Mouse (Mus musculus): ENCODE results near the gene Klrb1a. TPM values are rescaled to one million over a fixed set of nuclear protein-coding genes. Genes with fewer than 3 reads are reported as not detected.
"Not testable (repeated sequence)": the region's sequence is repeated elsewhere in the genome, so short reads cannot be mapped to it uniquely, and the experiment has no call there.

Klrb1a gene
- polyA plus RNA-seq, 1 experiment = not detected

DNA sequence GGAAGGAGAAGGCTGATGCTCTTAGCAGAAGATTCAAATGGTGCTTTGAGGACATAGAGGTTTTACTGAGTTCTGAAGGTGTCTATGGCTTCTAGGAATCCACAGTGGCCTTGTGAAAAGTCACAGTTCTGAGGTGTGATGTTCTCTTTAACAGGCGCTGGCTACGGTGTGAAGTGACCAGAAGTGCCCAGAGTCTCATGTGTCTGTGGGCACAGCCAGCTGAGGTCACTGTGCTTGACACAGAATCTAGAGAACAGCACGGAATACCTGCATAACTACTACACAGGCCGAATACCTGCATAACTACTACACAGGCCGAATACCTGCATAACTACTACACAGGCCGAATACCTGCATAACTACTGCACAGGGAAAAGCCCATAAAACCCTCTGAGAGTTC is 1.9 kb upstream of the Klrb1a start:
- not testable (repeated sequence) for H3K4me1 ChIP-seq (ENCODE audit: control insufficient read depth, insufficient read depth, insufficient read length, low read length); H3K4me3 ChIP-seq (ENCODE audit: insufficient read depth, low read depth, low read length); H3K27ac ChIP-seq (replicated peaks; ENCODE audit: low read depth, low read length)

DNA sequence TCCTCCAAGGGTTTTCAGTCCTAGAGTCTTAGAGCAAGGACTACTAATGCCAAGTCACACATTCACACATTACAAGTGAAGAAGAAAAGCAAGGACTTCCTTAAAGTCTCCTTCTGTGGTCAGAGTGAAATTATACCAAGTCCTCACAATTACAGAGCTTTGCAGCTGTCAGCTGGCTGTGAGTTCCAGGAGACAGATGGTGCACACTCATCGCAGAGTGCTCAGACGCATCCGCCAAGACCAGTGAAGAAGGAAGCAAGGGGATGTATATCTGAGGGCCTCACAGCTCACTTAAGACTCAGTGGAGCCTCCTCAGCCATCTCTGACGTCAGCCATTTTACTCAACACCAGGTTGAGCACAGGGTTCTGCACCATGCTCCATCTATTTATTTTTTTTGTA is 1.1 kb upstream of the Klrb1a start:
- no peaks in the 10 kb centered on the region for H3K4me1 ChIP-seq (ENCODE audit: control insufficient read depth, insufficient read depth, insufficient read length, low read length)
- H3K27ac ChIP-seq (replicated peaks; ENCODE audit: low read depth, low read length) = no peak overlapping the region
- no peak overlapping the region for H3K4me3 ChIP-seq (ENCODE audit: insufficient read depth, low read depth, low read length)

DNA sequence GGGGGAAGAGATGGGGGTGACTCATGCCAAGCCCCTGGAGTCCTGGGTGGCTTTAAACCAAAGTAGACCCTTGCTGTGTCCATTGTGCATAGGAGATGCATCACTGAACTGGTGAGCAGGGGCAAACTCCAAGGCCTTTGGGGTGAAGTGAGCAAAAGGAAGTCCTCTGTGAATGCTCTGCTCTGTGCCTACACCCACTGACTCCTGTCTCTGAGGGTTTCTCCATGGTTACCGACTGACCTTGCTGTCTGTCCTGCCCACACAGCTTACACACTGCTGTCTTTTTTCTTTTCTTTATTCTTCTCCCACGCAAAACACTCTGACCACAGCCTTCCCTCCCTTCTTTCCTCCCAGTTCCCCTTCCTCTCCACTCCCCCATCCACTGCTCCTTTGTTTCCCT is 600 bp downstream of the Klrb1a start:
- Histone ChIP-seq H3K4me1 (ENCODE audit: control insufficient read depth, insufficient read depth, insufficient read length, low read length) (no peaks in the 10 kb centered on the region), H3K4me3 (ENCODE audit: insufficient read depth, low read depth, low read length) (no peak overlapping the region), H3K27ac (replicated peaks; ENCODE audit: low read depth, low read length) (no peak overlapping the region)

DNA sequence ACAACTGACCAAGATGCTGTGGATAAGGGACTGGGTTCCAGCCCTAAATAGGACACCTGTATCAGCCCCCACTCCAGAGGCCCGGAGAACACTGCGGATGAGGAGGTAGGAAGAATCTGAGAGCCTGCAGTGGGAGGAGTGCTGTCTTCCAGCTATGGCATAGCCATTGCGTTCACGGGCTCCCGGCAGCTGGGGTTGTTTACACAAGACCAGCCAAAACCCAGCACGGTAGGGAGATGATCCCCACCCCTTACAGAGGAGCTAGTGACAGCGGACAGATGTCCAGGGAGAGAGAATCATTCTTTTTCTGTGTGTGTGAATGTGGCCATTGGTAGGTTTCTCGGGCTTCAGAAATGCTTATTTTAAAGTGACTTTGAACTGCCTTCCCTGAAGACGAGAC is 17.0 kb downstream of the Klrb1a start:
- H3K4me3 ChIP-seq (ENCODE audit: insufficient read depth, low read depth, low read length) = no peak overlapping the region
- H3K27ac ChIP-seq (replicated peaks; ENCODE audit: low read depth, low read length) = no peak overlapping the region
- H3K4me1 ChIP-seq (ENCODE audit: control insufficient read depth, insufficient read depth, insufficient read length, low read length) = no peaks in the 10 kb centered on the region

DNA sequence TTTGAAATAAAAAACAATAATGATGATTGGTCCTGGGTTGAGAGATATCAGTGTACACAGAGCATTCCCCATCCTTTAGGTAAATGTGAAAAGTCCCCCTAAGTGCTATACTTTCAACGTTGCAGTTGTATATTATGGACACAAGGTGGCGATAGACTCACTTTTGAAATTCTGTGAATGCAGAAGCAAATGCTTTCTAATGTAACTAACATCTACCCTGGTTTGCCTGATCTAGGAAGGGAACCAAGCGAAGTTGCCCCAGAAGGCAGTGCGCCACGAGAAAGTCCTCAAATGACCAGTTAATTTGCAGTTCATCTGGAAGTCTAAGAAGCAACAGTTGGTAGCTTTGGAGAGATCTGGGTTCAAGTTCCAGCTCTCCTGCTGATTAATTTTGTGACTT is 18.8 kb downstream of the Klrb1a start:
- Histone ChIP-seq H3K4me3 (ENCODE audit: insufficient read depth, low read depth, low read length) (no peak overlapping the region), H3K27ac (replicated peaks; ENCODE audit: low read depth, low read length) (no peak overlapping the region)

DNA sequence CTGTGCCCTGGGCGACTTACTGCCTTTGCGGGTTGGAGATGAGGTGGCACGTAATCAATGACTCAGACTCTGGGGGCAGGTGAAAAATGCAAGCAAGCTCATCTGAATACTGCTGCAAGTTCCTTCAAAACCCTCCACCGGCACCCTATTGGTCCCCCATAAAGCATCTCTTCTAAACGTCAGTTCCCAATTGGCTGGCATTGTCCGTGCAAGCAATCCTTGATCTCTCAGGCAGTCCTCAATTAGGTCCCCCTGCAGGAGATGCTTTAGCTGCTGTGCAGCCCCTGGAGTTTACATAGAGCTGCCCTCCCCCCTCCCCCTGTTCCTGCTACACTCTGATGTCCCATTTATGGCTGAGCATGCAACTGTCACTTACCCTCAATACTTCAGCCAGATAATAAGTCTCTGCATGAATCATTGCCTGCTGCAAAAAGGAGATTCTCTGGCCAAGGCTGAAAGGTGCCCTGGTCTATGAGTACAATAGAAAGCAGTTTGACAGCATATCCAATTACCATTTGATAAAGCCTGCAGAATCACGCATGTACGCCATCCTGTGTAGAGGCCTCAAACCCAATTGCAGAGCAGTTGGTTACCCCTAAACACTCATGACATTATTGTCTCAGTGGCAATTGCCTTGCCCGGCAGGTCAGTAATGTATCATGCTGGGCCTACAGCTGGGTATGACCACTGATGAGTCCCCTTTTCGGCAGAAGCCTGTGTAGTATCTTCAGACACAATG is 20.7 kb downstream of the Klrb1a start:
- H3K27ac ChIP-seq (replicated peaks; ENCODE audit: low read depth, low read length) = no peak overlapping the region
- H3K4me3 ChIP-seq (ENCODE audit: insufficient read depth, low read depth, low read length) = no peak overlapping the region
- H3K4me1 ChIP-seq (ENCODE audit: control insufficient read depth, insufficient read depth, insufficient read length, low read length) = no peaks in the 10 kb centered on the region

More for the DNA sequence above, 18.8 kb downstream of the Klrb1a start:
- H3K4me1 ChIP-seq (ENCODE audit: control insufficient read depth, insufficient read depth, insufficient read length, low read length) = no peaks in the 10 kb centered on the region

DNA sequence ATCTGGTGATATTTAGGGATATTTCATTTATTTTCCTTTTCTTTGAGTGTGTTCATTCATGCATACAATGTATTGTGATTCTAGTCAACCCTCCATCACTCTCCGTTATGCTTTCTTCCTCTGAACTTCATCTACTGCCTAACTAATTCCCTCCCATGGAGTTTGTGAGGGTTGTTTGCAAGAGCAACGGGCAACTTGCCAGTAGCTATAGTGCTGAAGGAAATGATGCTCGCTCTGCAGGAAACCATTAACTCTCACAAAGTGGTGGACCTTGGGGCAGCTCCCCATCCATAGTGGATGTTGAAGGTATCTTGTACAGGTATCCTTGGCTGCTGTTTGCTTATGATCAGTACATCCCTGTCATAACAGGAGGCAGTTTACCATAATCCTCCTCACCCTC is 21.3 kb downstream of the Klrb1a start:
- Histone ChIP-seq H3K27ac (replicated peaks; ENCODE audit: low read depth, low read length) (no peak overlapping the region), H3K4me1 (ENCODE audit: control insufficient read depth, insufficient read depth, insufficient read length, low read length) (no peaks in the 10 kb centered on the region)

DNA sequence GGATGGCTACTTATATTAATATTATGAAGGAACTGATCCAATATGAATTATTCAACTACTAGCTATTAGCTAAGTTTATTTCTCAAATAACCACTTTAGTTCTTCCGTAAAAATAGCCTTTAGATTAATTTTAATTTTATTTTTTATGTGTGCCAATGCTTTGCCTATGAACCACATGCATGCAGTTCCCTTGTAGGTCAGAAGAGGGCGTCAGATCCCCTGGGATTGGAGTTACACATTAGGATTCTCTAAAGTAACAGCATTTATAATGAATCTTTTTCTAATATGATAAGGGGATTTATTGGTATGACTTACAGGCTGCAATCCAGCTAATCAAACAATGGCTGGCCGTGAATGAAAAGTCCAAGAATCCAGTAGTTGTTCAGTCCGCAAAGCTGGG is 23.8 kb downstream of the Klrb1a start:
- H3K4me3 ChIP-seq (ENCODE audit: insufficient read depth, low read depth, low read length) = no peak overlapping the region
- H3K4me1 ChIP-seq (ENCODE audit: control insufficient read depth, insufficient read depth, insufficient read length, low read length) = no peaks in the 10 kb centered on the region
- no peak overlapping the region for H3K27ac ChIP-seq (replicated peaks; ENCODE audit: low read depth, low read length)

More for the DNA sequence above, 21.3 kb downstream of the Klrb1a start:
- H3K4me3 ChIP-seq (ENCODE audit: insufficient read depth, low read depth, low read length) = no peak overlapping the region

DNA sequence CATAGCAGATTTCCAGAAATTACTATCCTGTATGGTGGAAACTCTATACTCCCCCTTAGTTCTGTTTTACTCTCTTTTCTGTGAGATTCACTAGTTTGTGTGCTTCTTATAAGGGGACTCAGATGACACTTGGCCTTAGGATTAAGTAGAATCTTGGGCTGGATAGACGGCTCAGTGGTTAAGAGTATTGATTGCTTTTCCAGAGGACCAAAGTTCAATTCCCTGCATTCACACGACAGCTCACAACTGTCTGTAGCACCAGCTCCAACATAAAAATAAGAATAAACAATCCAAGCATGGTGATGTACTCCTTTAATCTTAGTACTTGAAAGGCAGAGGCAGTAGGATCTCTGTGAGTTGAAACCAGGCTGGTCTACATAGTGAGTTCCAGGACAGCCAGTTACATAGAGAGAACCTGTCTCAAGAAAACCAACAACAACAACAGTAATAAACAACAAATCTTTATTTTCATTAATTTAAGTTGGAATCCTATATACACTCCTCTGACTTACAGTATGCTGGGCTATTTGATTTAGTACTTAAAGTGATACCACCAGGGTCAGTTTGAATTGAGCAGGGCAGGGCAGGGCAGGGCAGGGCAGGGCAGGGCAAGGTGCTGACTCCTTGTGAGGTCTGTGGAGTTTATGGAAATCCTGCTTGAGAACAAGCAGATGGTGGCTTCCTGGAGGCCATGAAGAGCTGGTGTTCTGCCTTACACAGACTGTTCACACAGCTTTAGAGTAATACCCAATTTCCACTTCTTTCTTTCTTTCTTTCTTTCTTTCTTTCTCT is 24.9 kb downstream of the Klrb1a start:
- Histone ChIP-seq H3K4me3 (ENCODE audit: insufficient read depth, low read depth, low read length) (no peak overlapping the region), H3K4me1 (ENCODE audit: control insufficient read depth, insufficient read depth, insufficient read length, low read length) (no peaks in the 10 kb centered on the region), H3K27ac (replicated peaks; ENCODE audit: low read depth, low read length) (no peak overlapping the region)

DNA sequence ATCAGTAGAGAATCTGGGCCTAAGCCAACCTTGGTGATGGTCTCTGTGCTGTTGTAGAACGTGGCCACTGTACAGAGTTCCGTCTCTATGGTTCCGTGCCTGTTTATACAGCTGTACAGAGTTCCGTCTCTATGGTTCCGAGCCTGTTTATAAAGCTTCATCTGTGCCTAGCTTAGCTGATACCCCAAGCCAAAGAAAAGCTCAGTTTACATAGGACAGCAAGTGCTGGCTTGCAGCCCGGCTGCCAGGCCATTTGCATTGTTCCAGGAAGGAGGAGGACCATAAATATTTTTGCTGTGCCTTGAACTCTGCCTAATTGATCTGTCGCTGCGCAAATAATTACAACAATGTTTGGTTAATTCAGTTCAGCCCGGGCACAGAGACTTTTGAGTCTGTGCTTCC is 26.2 kb downstream of the Klrb1a start:
- no peaks in the 10 kb centered on the region for H3K4me1 ChIP-seq (ENCODE audit: control insufficient read depth, insufficient read depth, insufficient read length, low read length)
- peak overlapping the region; percentile 45 for H3K4me3 ChIP-seq (ENCODE audit: insufficient read depth, low read depth, low read length)
- H3K27ac ChIP-seq (replicated peaks; ENCODE audit: low read depth, low read length) = peak overlapping the region; percentile 0; the same call in 1 of the 2 replicates

DNA sequence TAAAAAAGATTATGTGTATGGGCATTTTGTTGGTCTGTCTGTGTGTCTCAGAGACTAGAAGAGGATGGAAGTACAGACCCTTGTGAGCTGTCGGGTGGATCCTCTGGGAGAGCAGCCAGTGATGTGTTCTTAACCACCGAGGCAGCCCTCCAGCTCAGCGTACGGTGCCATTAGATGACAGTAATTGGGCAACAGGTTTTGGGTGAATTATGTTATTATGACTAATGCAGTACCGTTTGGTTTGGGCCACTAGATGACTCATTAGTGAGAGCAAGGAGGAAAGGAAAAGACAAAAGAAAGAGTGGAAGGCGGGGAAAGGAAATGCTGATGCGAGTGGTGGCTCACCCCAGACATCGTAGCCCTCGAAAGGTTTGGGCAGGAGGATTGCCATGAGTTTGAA is 28.7 kb downstream of the Klrb1a start:
- Histone ChIP-seq H3K4me3 (ENCODE audit: insufficient read depth, low read depth, low read length) (no peak overlapping the region), H3K27ac (replicated peaks; ENCODE audit: low read depth, low read length) (no peak overlapping the region), H3K4me1 (ENCODE audit: control insufficient read depth, insufficient read depth, insufficient read length, low read length) (no peaks in the 10 kb centered on the region)

DNA sequence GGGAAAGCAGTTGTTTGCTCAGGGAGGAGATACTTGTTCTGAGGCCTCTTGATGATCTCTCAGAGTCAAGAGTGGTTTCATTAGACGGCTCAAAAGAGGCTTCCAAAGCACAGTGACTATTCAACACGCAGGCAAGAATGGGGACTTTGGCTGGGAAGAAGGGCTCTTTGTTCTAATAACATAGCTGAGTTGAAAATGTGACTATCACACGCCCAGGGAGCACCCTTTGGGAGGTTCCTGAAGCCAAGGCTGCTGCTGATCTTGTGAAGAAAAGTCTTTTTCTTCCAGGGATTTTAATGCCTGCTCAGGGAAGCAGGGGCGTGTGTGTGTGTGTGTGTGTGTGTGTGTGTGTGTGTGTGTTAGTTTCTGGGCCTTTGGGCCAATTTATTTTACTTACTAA is 33.9 kb downstream of the Klrb1a start:
- H3K27ac ChIP-seq (replicated peaks; ENCODE audit: low read depth, low read length) = no peak overlapping the region
- no peak overlapping the region for H3K4me3 ChIP-seq (ENCODE audit: insufficient read depth, low read depth, low read length)
- no peaks in the 10 kb centered on the region for H3K4me1 ChIP-seq (ENCODE audit: control insufficient read depth, insufficient read depth, insufficient read length, low read length)

DNA sequence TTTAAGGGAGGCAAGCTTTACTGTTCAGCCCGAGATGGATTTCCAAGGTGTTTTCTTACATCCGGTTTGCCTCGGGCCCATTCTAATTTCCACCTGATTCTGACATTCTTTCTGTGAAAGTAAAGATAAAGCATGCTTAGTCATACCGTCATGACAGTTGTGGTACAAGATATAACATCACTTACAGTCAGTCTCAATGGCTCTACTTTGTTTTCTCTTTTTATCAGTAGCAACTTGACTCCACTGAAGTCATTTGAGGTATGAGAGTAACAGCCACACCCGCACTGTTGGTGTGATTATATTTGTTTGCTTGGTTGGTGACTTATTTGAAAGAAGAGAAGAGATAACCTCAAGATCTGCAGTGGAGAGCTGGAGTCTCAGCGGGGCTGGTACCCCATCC is 35.7 kb downstream of the Klrb1a start:
- no peak overlapping the region for H3K4me3 ChIP-seq (ENCODE audit: insufficient read depth, low read depth, low read length)
- no peak overlapping the region for H3K27ac ChIP-seq (replicated peaks; ENCODE audit: low read depth, low read length)
- no peaks in the 10 kb centered on the region for H3K4me1 ChIP-seq (ENCODE audit: control insufficient read depth, insufficient read depth, insufficient read length, low read length)

DNA sequence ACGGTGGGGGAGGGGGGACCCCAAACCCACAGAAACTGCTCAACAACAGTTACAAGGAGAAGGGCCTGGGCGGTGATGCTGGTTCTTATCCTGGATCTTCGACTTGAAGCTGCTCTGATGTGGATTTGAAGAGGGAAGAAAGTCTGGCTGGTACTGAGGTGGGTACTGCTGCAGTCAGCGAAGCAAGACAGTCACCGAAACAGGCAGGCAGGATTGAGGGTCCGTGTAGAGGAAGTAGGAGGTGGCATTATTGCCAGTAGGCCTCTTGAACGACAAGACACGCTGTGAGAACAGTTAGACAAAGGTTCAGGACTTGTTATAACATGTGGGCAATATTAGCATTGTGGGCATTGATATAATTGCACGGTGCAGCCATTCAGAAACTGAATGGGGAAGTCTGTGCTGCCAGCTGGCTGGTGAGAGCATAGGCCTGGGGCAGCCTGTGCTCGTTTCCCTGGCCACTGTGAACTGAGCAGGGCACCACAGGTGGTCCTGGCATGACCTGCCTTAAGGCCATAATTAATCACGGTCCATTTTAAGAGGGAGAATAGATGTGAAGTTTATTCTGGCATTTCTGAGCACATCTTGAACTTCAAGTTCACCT is 37.6 kb downstream of the Klrb1a start:
- Histone ChIP-seq H3K27ac (replicated peaks; ENCODE audit: low read depth, low read length) (no peak overlapping the region), H3K4me3 (ENCODE audit: insufficient read depth, low read depth, low read length) (no peak overlapping the region), H3K4me1 (ENCODE audit: control insufficient read depth, insufficient read depth, insufficient read length, low read length) (no peaks in the 10 kb centered on the region)

DNA sequence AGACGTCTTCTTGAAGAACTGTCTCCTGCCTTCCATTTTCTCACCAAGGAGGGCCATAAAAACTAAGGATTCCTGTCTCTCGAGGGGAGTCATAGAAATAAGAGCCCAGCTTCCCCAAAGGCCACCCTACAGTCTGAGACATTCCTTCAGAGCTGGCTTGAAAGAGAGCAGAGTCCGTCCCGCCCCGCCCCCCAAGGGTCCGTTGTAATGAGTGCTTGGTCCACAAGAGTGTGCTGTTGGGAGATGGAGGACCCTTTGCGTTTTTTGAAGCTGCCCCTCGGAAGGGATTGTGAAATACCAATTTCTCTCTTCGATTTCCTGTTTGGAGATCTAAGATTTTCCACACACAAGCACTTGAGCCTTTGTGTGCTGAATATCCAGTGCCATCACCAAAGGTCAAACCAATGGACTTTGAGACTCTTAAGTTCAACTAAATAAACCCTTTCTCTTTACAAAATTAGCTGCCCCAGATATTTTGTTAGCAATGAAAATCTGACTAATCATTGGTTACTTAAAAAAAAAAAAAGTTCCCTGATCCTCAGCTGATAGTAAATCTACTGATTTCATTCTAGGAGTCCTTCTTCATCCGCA is 39.2 kb downstream of the Klrb1a start:
- H3K4me1 ChIP-seq (ENCODE audit: control insufficient read depth, insufficient read depth, insufficient read length, low read length) = no peaks in the 10 kb centered on the region
- no peak overlapping the region for H3K27ac ChIP-seq (replicated peaks; ENCODE audit: low read depth, low read length)
- H3K4me3 ChIP-seq (ENCODE audit: insufficient read depth, low read depth, low read length) = no peak overlapping the region
